Mouse (Mus musculus) heart, embryonic 14.5 days (tissue): ENCODE measurements around the gene Hnrnpc. TPM values are rescaled to one million over a fixed set of nuclear protein-coding genes. Genes with fewer than 3 reads are reported as not detected.
A peak's percentile ranks its signal among the peaks of the same experiment; 100 is the strongest.
"Not testable (repeated sequence)": the region's sequence is repeated elsewhere in the genome, so short reads cannot be mapped to it uniquely, and the experiment has no call there.

Experiments used
- ATAC-seq: fragments of 200-750 bp; cut with Nextera tagmentation; 2 replicates; pipeline ENCODE4 v1.8.0; 2017; ENCODE audit warnings: low read depth, moderate TSS enrichment; ENCODE audit not compliant: insufficient number of reproducible peaks, insufficient read depth, low FRiP score
- H3K27ac ChIP-seq, 2 experiments: fragments of 200-500 bp in 1 of 2; fragments of 300-500 bp in 1 of 2; sonication (generic) in 1 of 2; replicated peaks in 1 of 2; 2 replicates each; pipeline ENCODE4 v1.5.1; 2012 to 2014; ENCODE audit warnings: low read depth in 2 of 2, low read length in 2 of 2, control low read depth in 1 of 2, mild to moderate bottlenecking in 1 of 2, mixed read lengths in 1 of 2; ENCODE audit not compliant: control insufficient read depth in 1 of 2, insufficient read depth in 1 of 2
- H3K27me3 ChIP-seq: fragments of 300-500 bp; sonication (generic); 2 replicates; pipeline ENCODE4 v1.6.1; 2014; ENCODE audit warnings: mild to moderate bottlenecking, low read length, control low read depth; ENCODE audit not compliant: control insufficient read depth, insufficient read depth
- H3K36me3 ChIP-seq: fragments of 300-500 bp; sonication (generic); 2 replicates; pipeline ENCODE4 v1.6.1; 2014; ENCODE audit warnings: mild to moderate bottlenecking, control low read depth, low read length, mixed read lengths; ENCODE audit not compliant: control insufficient read depth, insufficient read depth
- H3K4me1 ChIP-seq, 2 experiments: fragments of 200-500 bp in 1 of 2; fragments of 300-500 bp in 1 of 2; sonication (generic) in 1 of 2; 2 replicates each; pipeline ENCODE4 v1.6.1; 2012 to 2014; ENCODE audit warnings: low read length in 2 of 2, control low read depth in 1 of 2, mixed read lengths in 1 of 2; ENCODE audit not compliant: control insufficient read depth in 2 of 2, insufficient read depth in 2 of 2
- H3K4me2 ChIP-seq: fragments of 300-500 bp; sonication (generic); 2 replicates; pipeline ENCODE4 v1.6.1; 2014; ENCODE audit warnings: mild to moderate bottlenecking, low read length
- H3K4me3 ChIP-seq, 2 experiments: fragments of 200-500 bp in 1 of 2; fragments of 300-500 bp in 1 of 2; sonication (generic) in 1 of 2; 2 replicates each; pipeline ENCODE4 v1.5.1; 2012 to 2014; ENCODE audit warnings: low read length in 2 of 2, mild to moderate bottlenecking in 2 of 2, control low read depth in 1 of 2, low read depth in 1 of 2, moderate library complexity in 1 of 2; ENCODE audit not compliant: control insufficient read depth in 1 of 2, insufficient read depth in 1 of 2
- H3K9ac ChIP-seq: fragments of 300-500 bp; sonication (generic); 2 replicates; pipeline ENCODE4 v1.6.1; 2014; ENCODE audit warnings: mild to moderate bottlenecking, low read length
- H3K9me3 ChIP-seq: fragments of 300-500 bp; sonication (generic); 2 replicates; pipeline ENCODE4 v1.6.1; 2016; ENCODE audit warnings: low read length, control low read depth; ENCODE audit not compliant: control insufficient read depth
- WGBS: fragments of 180-500 bp; shearing (Covaris S2); extraction: QIAGEN DNeasy Blood & Tissue Kit; methylation state at CpG from one replicate; pipeline ENCODE4 v1.1.7; 2014; 5-methylcytosine and 5-hydroxymethylcytosine counted together
- polyA plus RNA-seq: library from polyadenylated mRNA; unstranded; fragments of >200 nt; fragmentation: Nextera tagmentation; extraction: Ambion mirVana; gene quantifications from 2 replicates; pipeline ENCODE4 v1.2.1, GENCODE M21; 2014

Hnrnpc gene
- polyA plus RNA-seq, 1 experiment from 2014 or later: 352 TPM

- Histone ChIP-seq H3K9me3 (no peaks in the 10 kb centered on the region), H3K27me3 (no peaks in the 10 kb centered on the region), H3K36me3 (peaks cover 20% of the 10 kb centered on the region), H3K9ac (peak overlapping the region; percentile 100), H3K4me2 (peak overlapping the region; percentile 86), H3K4me1 (peaks cover 10 to 44% of the 10 kb centered on the region in 2 experiments), H3K27ac (peak overlapping the region; percentile 96 to 98), H3K4me3 (peak overlapping the region; percentile 91 to 96)
- under 1% methylated on average over 30 of the region's 30 CpGs for WGBS
- peak; percentile 16 for ATAC-seq
Measured at GRCm38 (mm10) chr14:52103474-52103855, 363 bp downstream of the Hnrnpc start.

GRCm38 (mm10) chr14:52101285-52102157 lies 2.3 kb downstream of the Hnrnpc start:
- 0 out of 2 replicates have a peak overlapping the region, but pooled peaks have one; percentile 25 for H3K9ac ChIP-seq
- ATAC-seq: no peak
- no peaks in the 10 kb centered on the region for H3K9me3 ChIP-seq
- no peaks in the 10 kb centered on the region for H3K27me3 ChIP-seq
- H3K4me3 ChIP-seq: peak overlapping the region in 1 of 2 experiments; percentile 91; a peak in 2 of 4 replicates
- H3K4me2 ChIP-seq: peak overlapping the region; percentile 86
- peaks cover 4 to 40% of the 10 kb centered on the region in 2 experiments for H3K4me1 ChIP-seq
- H3K27ac ChIP-seq: no peak overlapping the region
- peaks cover 28% of the 10 kb centered on the region for H3K36me3 ChIP-seq
- WGBS: 71% methylated on average over 1 of the region's 1 CpGs

- 55% methylated on average over 5 of the region's 5 CpGs for WGBS
Measured at GRCm38 (mm10) chr14:52100170-52100960, 3.5 kb downstream of the Hnrnpc start.

GRCm38 (mm10) chr14:52099563-52099962 lies 4.3 kb downstream of the Hnrnpc start:
- 65% methylated on average over 2 of the region's 2 CpGs for WGBS
- Histone ChIP-seq H3K36me3 (peaks cover 46% of the 10 kb centered on the region), H3K4me2 (peak overlapping the region; percentile 86; the same call in 1 of the 2 replicates), H3K9ac (no peak overlapping the region), H3K27ac (no peak overlapping the region), H3K4me3 (no peak overlapping the region), H3K9me3 (no peaks in the 10 kb centered on the region), H3K4me1 (peaks cover 2 to 33% of the 10 kb centered on the region in 2 experiments; a peak in 2 of 4 replicates), H3K27me3 (no peaks in the 10 kb centered on the region)
- ATAC-seq: no peak

More at GRCm38 (mm10) chr14:52100170-52100960, 3.5 kb downstream of the Hnrnpc start:
- peaks cover 39% of the 10 kb centered on the region for H3K36me3 ChIP-seq
- H3K9ac ChIP-seq: no peak overlapping the region
- H3K4me3 ChIP-seq: no peak overlapping the region
- H3K9me3 ChIP-seq: no peaks in the 10 kb centered on the region
- ATAC-seq: no peak
- H3K4me1 ChIP-seq: peaks cover 2 to 33% of the 10 kb centered on the region in 2 experiments; a peak in 2 of 4 replicates
- no peaks in the 10 kb centered on the region for H3K27me3 ChIP-seq
- no peak overlapping the region for H3K27ac ChIP-seq
- peak overlapping the region; percentile 86 for H3K4me2 ChIP-seq

GRCm38 (mm10) chr14:52098387-52098786 lies 5.4 kb downstream of the Hnrnpc start:
- not testable (repeated sequence) for ATAC-seq, H3K9ac ChIP-seq, H3K27ac ChIP-seq, H3K4me3 ChIP-seq, H3K9me3 ChIP-seq, H3K27me3 ChIP-seq, H3K4me2 ChIP-seq
- peaks cover 2 to 33% of the 10 kb centered on the region in 2 experiments; a peak in 2 of 4 replicates for H3K4me1 ChIP-seq
- WGBS: 77% methylated on average over 3 of the region's 3 CpGs
- peaks cover 50% of the 10 kb centered on the region for H3K36me3 ChIP-seq

- not testable (repeated sequence) for H3K9ac ChIP-seq, H3K27me3 ChIP-seq, H3K4me3 ChIP-seq, ATAC-seq, H3K4me2 ChIP-seq, H3K9me3 ChIP-seq, H3K27ac ChIP-seq
- WGBS: 94% methylated on average over 3 of the region's 3 CpGs
- H3K36me3 ChIP-seq: peaks cover 60% of the 10 kb centered on the region
- peaks cover 2 to 31% of the 10 kb centered on the region in 2 experiments; a peak in 2 of 4 replicates for H3K4me1 ChIP-seq
Measured at GRCm38 (mm10) chr14:52097191-52097590, 6.6 kb downstream of the Hnrnpc start.

- Histone ChIP-seq H3K4me3 (no peak overlapping the region), H3K9ac (no peak overlapping the region), H3K36me3 (peaks cover 69% of the 10 kb centered on the region), H3K9me3 (no peaks in the 10 kb centered on the region), H3K27me3 (no peaks in the 10 kb centered on the region), H3K27ac (no peak overlapping the region), H3K4me2 (no peak overlapping the region), H3K4me1 (0 out of 4 replicates have a peak, but pooled peaks cover 0 to 7% of the 10 kb centered on the region in 2 experiments)
- ATAC-seq: no peak
- WGBS: 85% methylated on average over 1 of the region's 1 CpGs
Measured at GRCm38 (mm10) chr14:52094533-52094932, 9.3 kb downstream of the Hnrnpc start.
